Mouse (Mus musculus) midbrain, embryonic 16.5 days (tissue): ENCODE data around the gene Olfr97. TPM values are rescaled to one million over a fixed set of nuclear protein-coding genes. Genes with fewer than 3 reads are reported as not detected.

Experiments
- ATAC-seq: fragments of 200-750 bp; cut with Nextera tagmentation; 2 replicates; pipeline ENCODE4 v1.8.0; 2017; ENCODE audit warnings: moderate TSS enrichment
- H3K27ac ChIP-seq: fragments of 300-500 bp; sonication (generic); 2 replicates; pipeline ENCODE4 v1.5.1; 2014; ENCODE audit warnings: mild to moderate bottlenecking, low read length, mixed read lengths
- H3K27me3 ChIP-seq: fragments of 300-500 bp; sonication (generic); 2 replicates; pipeline ENCODE4 v1.6.1; 2014; ENCODE audit warnings: low read depth, low read length, mixed read lengths; ENCODE audit not compliant: control insufficient read depth, insufficient read depth
- H3K36me3 ChIP-seq: fragments of 300-500 bp; sonication (generic); 2 replicates; pipeline ENCODE4 v1.6.1; 2014; ENCODE audit warnings: mild to moderate bottlenecking, low read length, moderate library complexity, mixed read lengths; ENCODE audit not compliant: control insufficient read depth, insufficient read depth
- H3K4me1 ChIP-seq: fragments of 300-500 bp; sonication (generic); 2 replicates; pipeline ENCODE4 v1.6.1; 2014; ENCODE audit warnings: mild to moderate bottlenecking, low read length, mixed read lengths; ENCODE audit not compliant: control insufficient read depth, insufficient read depth
- H3K4me2 ChIP-seq: fragments of 300-500 bp; sonication (generic); 2 replicates; pipeline ENCODE4 v1.6.1; 2014; ENCODE audit warnings: mild to moderate bottlenecking, low read length, mixed read lengths
- H3K4me3 ChIP-seq: fragments of 300-500 bp; sonication (generic); 2 replicates; pipeline ENCODE4 v1.5.1; 2014; ENCODE audit warnings: low read depth, mild to moderate bottlenecking, low read length, moderate library complexity, mixed read lengths
- H3K9ac ChIP-seq: fragments of 300-500 bp; sonication (generic); 2 replicates; pipeline ENCODE4 v1.6.1; 2014; ENCODE audit warnings: low read depth, low read length, mixed read lengths
- H3K9me3 ChIP-seq: fragments of 300-500 bp; sonication (generic); replicated peaks from 2 replicates; pipeline ENCODE4 v1.6.1; 2014; ENCODE audit warnings: mild to moderate bottlenecking, low read length, mixed read lengths; ENCODE audit not compliant: control insufficient read depth, poor library complexity, severe bottlenecking
- WGBS: fragments of 180-500 bp; shearing (Covaris S2); extraction: QIAGEN DNeasy Blood & Tissue Kit; methylation state at CpG from one replicate; pipeline ENCODE4 v1.1.7; 2014; 5-methylcytosine and 5-hydroxymethylcytosine counted together
- polyA plus RNA-seq: library from polyadenylated mRNA; unstranded; fragments of >200 nt; fragmentation: Nextera tagmentation; extraction: Ambion mirVana; gene quantifications from 2 replicates; pipeline ENCODE4 v1.2.1, GENCODE M21; 2015

The Olfr97 gene
- polyA plus RNA-seq, 1 experiment from 2014 or later: not detected

- H3K4me1 ChIP-seq: no peaks in the 10 kb centered on the region
- H3K9ac ChIP-seq: no peak overlapping the region
- no peak for ATAC-seq
Observed at GRCm38 (mm10) chr17:37249460-37249859, 12.3 kb upstream of the Olfr97 start.

GRCm38 (mm10) chr17:37246715-37247114 is 9.6 kb upstream of the Olfr97 start:
- 31% methylated on average over 5 of the region's 5 CpGs for WGBS
- H3K4me2 ChIP-seq: no peak overlapping the region
- no peak overlapping the region for H3K9ac ChIP-seq
- H3K27ac ChIP-seq: no peak overlapping the region
- H3K4me3 ChIP-seq: no peak overlapping the region
- no peaks in the 10 kb centered on the region for H3K4me1 ChIP-seq
- H3K27me3 ChIP-seq: no peaks in the 10 kb centered on the region
- no peaks in the 10 kb centered on the region for H3K36me3 ChIP-seq
- H3K9me3 ChIP-seq: no peaks in the 10 kb centered on the region
- no peak for ATAC-seq

More at GRCm38 (mm10) chr17:37249460-37249859, 12.3 kb upstream of the Olfr97 start:
- Histone ChIP-seq H3K36me3 (no peaks in the 10 kb centered on the region), H3K27ac (no peak overlapping the region), H3K9me3 (no peaks in the 10 kb centered on the region), H3K4me2 (no peak overlapping the region), H3K27me3 (no peaks in the 10 kb centered on the region), H3K4me3 (no peak overlapping the region)

GRCm38 (mm10) chr17:37242198-37242597 is 5.1 kb upstream of the Olfr97 start:
- no peak for ATAC-seq
- Histone ChIP-seq H3K9ac (no peak overlapping the region), H3K9me3 (no peaks in the 10 kb centered on the region), H3K4me2 (no peak overlapping the region), H3K27ac (no peak overlapping the region), H3K27me3 (no peaks in the 10 kb centered on the region), H3K36me3 (no peaks in the 10 kb centered on the region), H3K4me3 (no peak overlapping the region), H3K4me1 (no peaks in the 10 kb centered on the region)
- 54% methylated on average over 3 of the region's 3 CpGs for WGBS

- Histone ChIP-seq H3K9ac (no peak overlapping the region), H3K4me2 (no peak overlapping the region), H3K9me3 (0 out of 2 replicates have a peak, but pooled peaks cover 2% of the 10 kb centered on the region), H3K36me3 (no peaks in the 10 kb centered on the region), H3K4me3 (no peak overlapping the region), H3K4me1 (no peaks in the 10 kb centered on the region), H3K27ac (no peak overlapping the region), H3K27me3 (no peaks in the 10 kb centered on the region)
- WGBS: 22% methylated on average over 1 of the region's 1 CpGs
- ATAC-seq: no peak
Observed at GRCm38 (mm10) chr17:37221879-37222278, 15.3 kb downstream of the Olfr97 start.

GRCm38 (mm10) chr17:37219846-37220245 is 17.3 kb downstream of the Olfr97 start, which contains the start of gene Olfr96:
TSS of gene Olfr96 (plus strand) at chr17:37220146.
- Histone ChIP-seq H3K27me3 (no peaks in the 10 kb centered on the region), H3K4me2 (no peak within 1 kb of the TSS), H3K4me3 (no peak within 1 kb of the TSS), H3K27ac (no peak within 1 kb of the TSS), H3K36me3 (no peaks in the 10 kb centered on the region), H3K4me1 (no peaks in the 10 kb centered on the region), H3K9me3 (0 out of 2 replicates have a peak, but pooled peaks cover 2% of the 10 kb centered on the region), H3K9ac (no peak within 1 kb of the TSS)
- no peak for ATAC-seq
- 53% methylated on average over 4 of the region's 4 CpGs for WGBS

GRCm38 (mm10) chr17:37218486-37218885 is 18.6 kb downstream of the Olfr97 start:
- Histone ChIP-seq H3K4me2 (no peak overlapping the region), H3K4me1 (no peaks in the 10 kb centered on the region), H3K9ac (no peak overlapping the region), H3K27ac (no peak overlapping the region), H3K27me3 (no peaks in the 10 kb centered on the region), H3K36me3 (no peaks in the 10 kb centered on the region), H3K4me3 (no peak overlapping the region), H3K9me3 (0 out of 2 replicates have a peak, but pooled peaks cover 2% of the 10 kb centered on the region)
- no peak for ATAC-seq
- 85% methylated on average over 3 of the region's 3 CpGs for WGBS

GRCm38 (mm10) chr17:37213018-37213417 is 24.1 kb downstream of the Olfr97 start, which contains the start of gene Olfr95:
TSS of gene Olfr95 (minus strand) at chr17:37213118.
- Histone ChIP-seq H3K4me2 (no peak within 1 kb of the TSS), H3K4me1 (no peaks in the 10 kb centered on the region), H3K9me3 (0 out of 2 replicates have a peak, but pooled peaks cover 2% of the 10 kb centered on the region), H3K4me3 (no peak within 1 kb of the TSS), H3K27me3 (no peaks in the 10 kb centered on the region), H3K9ac (no peak within 1 kb of the TSS), H3K27ac (no peak within 1 kb of the TSS), H3K36me3 (no peaks in the 10 kb centered on the region)
- no peak for ATAC-seq
- WGBS: 85% methylated on average over 3 of the region's 3 CpGs

- Histone ChIP-seq H3K9me3 (no peaks in the 10 kb centered on the region), H3K4me3 (peak overlapping the region; percentile 44), H3K27ac (no peak overlapping the region), H3K4me2 (peak overlapping the region; percentile 63), H3K4me1 (no peaks in the 10 kb centered on the region), H3K36me3 (no peaks in the 10 kb centered on the region), H3K27me3 (no peaks in the 10 kb centered on the region; the same call in 1 of the 2 replicates), H3K9ac (peak overlapping the region; percentile 67)
- 16% methylated on average over 40 of the region's 40 CpGs for WGBS
- peak; percentile 88 for ATAC-seq
Observed at GRCm38 (mm10) chr17:37210884-37211768, 26.0 kb downstream of the Olfr97 start.

GRCm38 (mm10) chr17:37203917-37204236 is 33.3 kb downstream of the Olfr97 start:
- no peak overlapping the region for H3K4me3 ChIP-seq
- no peak overlapping the region for H3K27ac ChIP-seq
- H3K27me3 ChIP-seq: no peaks in the 10 kb centered on the region; the same call in 1 of the 2 replicates
- no peaks in the 10 kb centered on the region for H3K4me1 ChIP-seq
- ATAC-seq: peak; percentile 77; the same call in 1 of the 2 replicates
- no peaks in the 10 kb centered on the region for H3K36me3 ChIP-seq
- H3K9me3 ChIP-seq: no peaks in the 10 kb centered on the region
- no peak overlapping the region for H3K4me2 ChIP-seq
- WGBS: 27% methylated on average over 3 of the region's 3 CpGs
- no peak overlapping the region for H3K9ac ChIP-seq
